Mouse (Mus musculus) megakaryocyte-erythroid progenitor cell, adult 5-6 weeks (primary cell): Measurements from ENCODE around the gene Mllt11. TPM values are rescaled to one million over a fixed set of nuclear protein-coding genes. Genes with fewer than 3 reads are reported as not detected.

Experiments used
- ATAC-seq: replicated peaks from 2 replicates; pipeline ENCODE4 v1.8.0; 2016; ENCODE audit warnings: mild to moderate bottlenecking, inconsistent platforms; ENCODE audit not compliant: severe bottlenecking, poor library complexity, low FRiP score, low TSS enrichment
- total RNA-seq, 2 experiments: library from RNA; stranded (forward) in 1 of 2; stranded (reverse) in 1 of 2; fragments of 200-1000, 215-1000 nt in 1 of 2; fragments of >200 nt in 1 of 2; fragmentation: Nextera tagmentation in 1 of 2; gene quantifications; 2 replicates each; pipeline ENCODE4 v1.2.3; 2014 to 2017

Gene Mllt11
- total RNA-seq, 2 experiments from 2014 or later = 1.9 to 6.0 TPM

- ATAC-seq = no peak
Observed at GRCm38 (mm10) chr3:95247660-95248336, 15.8 kb upstream of the Mllt11 start.

- ATAC-seq = peak; percentile 84
Observed at GRCm38 (mm10) chr3:95246465-95247231, 14.7 kb upstream of the Mllt11 start.

DNA sequence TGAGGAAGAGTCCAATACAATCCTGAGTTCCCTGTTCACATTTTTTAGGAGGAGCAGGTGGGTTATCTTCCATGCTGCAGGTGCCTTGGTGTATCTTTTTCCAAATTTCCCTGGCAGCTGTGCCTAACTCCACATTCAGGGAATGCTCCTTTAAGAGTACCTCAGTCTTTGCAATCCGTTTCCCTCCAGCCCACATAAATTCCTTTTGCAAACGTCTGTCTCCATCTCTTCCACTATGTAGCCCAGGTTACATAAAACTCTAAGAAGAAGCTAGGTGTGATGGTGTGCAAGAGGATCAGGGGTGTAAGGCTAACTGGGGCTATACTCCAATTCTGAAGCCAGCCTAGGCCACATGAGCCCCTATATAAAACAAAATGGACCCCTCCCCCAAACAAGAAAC lies 11.1 kb upstream of the Mllt11 start:
- ATAC-seq = no peak

- ATAC-seq = no peak
Observed at GRCm38 (mm10) chr3:95241498-95241897, 9.5 kb upstream of the Mllt11 start, which contains the start of gene Gm128. Gene Gm128 (minus strand): TSS chr3:95241598.

DNA sequence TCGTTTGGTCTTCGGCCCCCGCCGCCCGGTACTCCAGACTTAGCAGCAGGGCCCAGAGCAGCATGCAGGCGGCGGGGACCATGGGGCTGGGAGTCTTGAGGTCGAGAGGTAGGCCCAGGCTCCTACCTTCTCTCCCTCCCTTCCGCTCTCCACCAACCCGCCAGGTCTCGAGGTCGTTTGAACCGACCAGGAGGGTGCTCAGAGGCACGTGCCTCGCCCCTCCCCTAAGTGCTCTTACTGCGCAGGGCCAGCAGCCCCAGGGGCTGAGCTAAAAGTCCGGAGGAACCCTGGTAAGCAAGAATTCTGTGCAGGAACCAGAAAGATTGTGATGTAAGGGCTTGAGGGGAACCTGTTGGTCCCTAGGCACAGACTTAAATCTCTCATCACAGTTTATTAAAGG lies 8.9 kb upstream of the Mllt11 start:
- no peak for ATAC-seq

DNA sequence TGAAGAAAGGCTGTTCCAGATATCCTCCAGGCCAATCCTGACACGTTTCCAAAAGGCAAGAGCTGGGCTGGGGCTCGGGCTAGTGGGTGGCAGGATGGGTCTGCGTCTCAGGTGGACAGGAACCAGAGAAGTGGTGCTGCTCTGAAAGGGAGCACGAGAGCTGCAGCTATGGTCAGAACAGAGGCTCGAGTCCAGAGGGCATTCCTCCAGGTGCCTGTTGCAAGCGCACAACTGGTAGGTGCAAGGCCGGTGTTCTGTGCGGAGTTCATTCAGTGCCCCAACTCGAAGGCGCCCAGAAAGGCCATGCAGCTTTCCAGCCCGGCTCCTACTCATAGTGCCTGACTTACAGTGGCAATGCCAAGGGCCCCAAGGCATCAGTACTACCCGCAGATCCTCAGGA lies 8.0 kb upstream of the Mllt11 start:
- ATAC-seq = no peak

- no peak for ATAC-seq
Observed at GRCm38 (mm10) chr3:95239022-95239421, 7.1 kb upstream of the Mllt11 start.

DNA sequence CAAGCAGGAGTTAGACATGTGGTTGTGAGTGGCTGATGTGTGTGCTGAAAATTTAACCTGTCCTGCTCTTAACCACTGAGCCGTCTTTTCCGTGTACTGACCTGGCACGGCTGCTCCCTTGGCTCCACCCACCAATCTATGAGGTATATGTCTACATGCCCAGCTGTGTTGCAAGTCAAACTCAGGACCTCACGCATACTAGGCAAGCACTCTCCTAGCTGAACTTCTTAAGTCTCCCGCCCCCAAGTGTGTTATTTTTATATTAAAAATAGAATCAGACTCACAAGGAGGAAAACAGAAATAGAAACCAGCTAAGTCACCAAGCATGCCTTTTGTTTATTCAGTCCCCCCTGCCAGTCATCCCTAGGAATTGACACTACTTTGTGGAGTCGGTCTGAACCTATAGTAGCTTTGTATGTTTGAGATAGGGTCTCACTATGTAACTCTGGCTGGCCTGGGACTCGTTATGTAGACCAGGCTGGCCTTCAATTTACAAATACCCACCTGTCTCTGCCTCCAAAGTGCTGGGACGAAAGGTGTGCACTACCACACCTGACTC lies 5.6 kb upstream of the Mllt11 start:
- no peak for ATAC-seq

DNA sequence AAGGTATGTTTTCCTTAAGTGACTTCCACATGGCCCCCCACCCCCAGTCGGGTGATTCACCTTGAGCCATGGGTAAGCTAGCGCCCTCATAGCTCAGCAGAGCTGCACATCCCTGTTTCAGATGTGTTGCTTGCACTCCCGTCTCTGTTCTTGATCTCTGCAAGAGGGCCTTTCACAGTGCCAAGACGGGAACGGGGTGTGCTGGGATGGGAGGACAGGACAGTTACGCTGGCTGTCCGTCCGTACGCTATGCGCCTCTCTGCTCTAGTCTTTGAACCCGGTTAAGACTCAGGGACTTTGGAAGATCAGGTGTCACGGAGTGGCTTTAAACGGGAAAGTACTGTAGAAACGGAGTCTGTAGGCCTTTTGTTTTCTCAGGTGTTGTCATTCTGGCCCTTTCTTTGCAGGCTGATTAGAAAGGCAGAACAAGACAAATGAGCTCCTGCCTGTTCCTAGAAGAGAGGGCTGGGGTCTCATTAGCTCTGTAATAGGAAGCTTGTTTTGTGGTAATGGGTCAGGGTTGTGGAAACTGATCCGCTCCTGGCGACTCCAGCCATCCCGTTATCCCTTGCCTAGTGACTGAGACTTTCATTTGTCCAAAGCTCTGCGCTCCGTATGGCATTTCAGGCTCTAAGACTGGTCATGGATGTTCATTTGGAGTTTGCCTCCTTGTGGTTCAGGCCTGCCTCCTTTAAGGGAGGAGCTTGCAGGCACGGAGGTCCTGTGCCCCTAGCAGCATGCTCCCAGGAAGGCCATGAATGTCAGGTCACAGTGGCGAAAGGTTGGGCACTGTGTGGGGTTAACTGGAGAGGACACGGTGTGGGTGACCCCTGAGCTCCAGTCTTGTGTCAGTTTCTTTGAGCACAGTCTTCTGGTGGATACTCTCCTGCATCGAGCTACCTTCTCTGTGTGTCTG lies 3.7 kb upstream of the Mllt11 start:
- no peak for ATAC-seq

- ATAC-seq = no peak
Observed at GRCm38 (mm10) chr3:95233303-95233980, 1.5 kb upstream of the Mllt11 start.

DNA sequence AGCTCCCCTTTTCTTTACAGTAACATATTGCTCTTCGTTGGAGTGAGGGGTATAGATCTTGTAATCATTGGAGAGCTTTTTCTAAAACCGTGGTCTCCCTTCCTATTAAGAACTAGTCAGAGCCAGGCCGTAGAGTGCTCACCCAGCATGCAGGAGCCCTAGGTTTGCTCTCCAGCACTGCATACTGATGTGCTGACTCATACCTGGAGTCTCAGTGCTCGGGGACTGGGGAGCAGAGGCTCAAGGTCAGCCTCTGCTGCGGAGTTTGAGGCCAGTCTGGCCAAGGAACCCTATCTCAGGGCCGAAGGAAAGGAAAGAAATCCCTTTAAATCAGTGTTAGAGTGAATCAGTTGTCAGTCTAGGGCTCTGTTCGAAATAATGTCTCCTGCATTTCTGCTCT lies 800 bp upstream of the Mllt11 start:
- no peak for ATAC-seq

DNA sequence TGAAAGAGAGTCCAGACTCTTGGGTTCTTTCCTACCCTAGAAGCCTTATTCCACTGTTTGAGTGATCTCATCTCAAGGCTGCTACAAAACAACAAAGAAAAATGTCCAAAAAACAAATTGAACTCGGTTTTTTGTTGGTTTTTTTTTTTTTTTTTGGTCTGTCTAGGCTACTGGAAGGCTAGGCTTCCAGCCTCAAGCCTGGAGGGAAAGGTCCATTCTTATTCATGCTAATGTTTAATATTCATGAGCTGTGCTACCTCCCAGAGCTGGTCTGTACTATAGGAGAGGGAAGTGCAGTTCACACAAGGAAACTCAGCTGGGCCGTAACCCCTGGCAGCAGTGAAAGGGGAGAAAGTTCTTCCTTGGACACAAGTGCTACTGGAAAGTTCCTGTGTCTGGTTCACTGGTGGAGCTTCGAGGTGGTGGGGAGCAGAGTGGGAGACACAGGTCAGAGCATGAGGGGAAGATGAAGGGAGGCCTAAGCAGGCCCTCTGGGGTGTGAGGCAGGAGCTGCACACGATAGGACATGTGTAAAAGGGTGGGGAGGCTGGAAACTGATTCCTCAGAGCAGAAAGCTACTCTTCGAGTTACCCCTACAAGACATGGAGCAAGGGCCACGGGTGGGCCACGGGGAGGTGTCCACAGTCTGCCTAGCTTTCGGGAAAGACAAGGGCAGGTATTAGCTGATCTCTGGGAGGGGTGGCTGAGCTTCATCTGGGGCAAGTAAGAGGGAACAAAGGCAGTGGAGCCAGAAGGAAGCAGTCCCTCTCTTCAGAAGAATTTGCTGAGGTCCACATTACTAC lies 1.3 kb downstream of the Mllt11 start:
- ATAC-seq = peak; percentile 20; the same call in 1 of the 2 replicates

DNA sequence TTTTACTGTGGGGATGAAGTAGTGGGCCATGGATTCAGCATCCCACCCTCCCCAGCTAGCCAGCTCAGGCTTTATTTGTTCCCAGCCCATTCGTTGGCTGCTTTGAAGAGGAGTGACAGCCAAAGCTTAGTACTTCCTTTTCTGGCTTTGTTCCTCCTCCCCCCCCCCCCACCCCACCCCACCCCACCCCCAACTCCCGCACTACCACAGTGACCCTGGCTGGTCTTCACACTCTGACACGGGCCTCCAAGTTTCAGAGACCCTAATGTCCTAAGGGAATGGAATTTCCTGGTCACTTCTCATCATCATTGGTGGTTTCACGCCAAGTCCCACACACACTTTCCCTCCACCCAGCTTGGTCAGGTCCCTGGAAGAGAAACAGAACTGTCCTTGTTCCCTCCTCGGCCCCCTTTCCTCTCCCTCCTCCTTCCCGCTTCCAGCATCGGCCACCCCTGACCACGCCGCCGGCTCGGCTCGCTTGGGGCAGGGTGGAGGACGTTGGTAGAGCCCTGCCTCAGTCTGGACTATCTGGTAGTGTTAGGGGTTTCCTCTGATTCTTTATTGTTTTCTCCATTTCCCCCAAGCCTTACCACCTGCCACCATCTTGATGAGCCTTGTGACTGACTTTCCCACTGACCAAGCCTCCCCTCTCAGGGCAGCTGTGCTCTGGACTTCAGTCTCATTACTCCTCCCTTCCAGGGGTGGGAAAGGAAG lies 2.0 kb downstream of the Mllt11 start:
- ATAC-seq = no peak

DNA sequence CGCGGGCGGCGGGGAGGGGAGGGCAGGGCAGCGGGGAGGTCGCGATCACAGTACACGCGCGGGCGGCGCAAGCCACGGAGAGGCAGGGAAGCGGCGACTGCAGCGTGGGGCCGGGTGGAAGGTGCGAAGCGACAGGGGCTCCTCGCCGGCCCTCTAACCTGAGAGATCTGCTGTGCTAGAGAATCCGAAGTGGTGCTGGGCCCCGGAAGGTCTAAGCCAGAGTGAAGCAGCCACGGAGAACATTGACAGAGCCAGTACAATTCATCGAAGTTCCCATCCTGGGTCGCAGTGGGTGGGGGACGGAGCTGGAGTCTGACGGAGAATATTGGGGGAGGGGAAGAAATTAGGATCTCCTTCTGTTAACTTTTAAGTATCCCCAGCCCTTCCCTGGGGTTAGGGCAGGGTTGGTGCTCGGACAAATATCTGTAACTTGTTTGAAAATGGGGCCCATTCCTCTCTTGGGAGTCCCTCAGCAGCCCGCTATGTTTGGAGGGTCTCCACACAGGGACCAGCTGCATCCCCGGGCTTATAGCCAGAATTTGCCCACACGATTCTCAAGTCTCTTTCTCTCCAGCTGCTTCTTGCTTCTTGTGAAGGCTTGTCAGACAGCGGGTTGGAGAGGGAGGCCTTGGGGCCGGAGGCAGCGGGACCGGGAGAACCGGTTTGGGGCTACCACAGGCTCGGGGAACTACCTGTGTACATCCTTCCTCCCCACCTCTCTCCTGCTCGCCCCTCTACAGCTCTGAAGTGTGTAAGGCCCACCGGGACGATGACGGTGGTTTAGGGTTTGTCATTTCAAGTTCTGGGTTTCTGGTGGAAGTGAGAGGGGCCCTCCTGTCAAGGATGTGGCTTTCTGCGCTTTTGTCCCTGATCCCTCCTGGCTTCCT lies 2.8 kb downstream of the Mllt11 start:
- no peak; the same call in 1 of the 2 replicates for ATAC-seq

- ATAC-seq = peak; percentile 78
Observed at GRCm38 (mm10) chr3:95228148-95228893, 3.6 kb downstream of the Mllt11 start, which contains the start of gene Cdc42se1. Gene Cdc42se1 (plus strand): TSS chr3:95228732.

GRCm38 (mm10) chr3:95227214-95227613 lies 4.8 kb downstream of the Mllt11 start:
- ATAC-seq = no peak
